Mouse (Mus musculus) midbrain, postnatal 0 days (tissue): ENCODE measurements around the gene Slc17a7. TPM values are rescaled to one million over a fixed set of nuclear protein-coding genes. Genes with fewer than 3 reads are reported as not detected.
A peak's percentile ranks its signal among the peaks of the same experiment; 100 is the strongest.

Source experiments
- ATAC-seq: fragments of 200-750 bp; cut with Nextera tagmentation; 2 replicates; pipeline ENCODE4 v1.8.0; 2017; ENCODE audit warnings: moderate number of reproducible peaks, mild to moderate bottlenecking, moderate TSS enrichment, moderate library complexity; ENCODE audit not compliant: low FRiP score
- DNase-seq: peaks from one replicate; pipeline ENCODE4 v3.0.0-alpha.2; 2015; ENCODE audit warnings: low spot score
- H3K27ac ChIP-seq: fragments of 300-500 bp; sonication (generic); 2 replicates; pipeline ENCODE4 v1.5.1; 2014; ENCODE audit warnings: low read depth, mild to moderate bottlenecking, low read length, mixed read lengths
- H3K27me3 ChIP-seq: fragments of 300-500 bp; sonication (generic); 2 replicates; pipeline ENCODE4 v1.6.1; 2014; ENCODE audit warnings: low read length, control low read depth, mixed read lengths; ENCODE audit not compliant: insufficient read depth
- H3K36me3 ChIP-seq: fragments of 300-500 bp; sonication (generic); 2 replicates; pipeline ENCODE4 v1.6.1; 2014; ENCODE audit warnings: low read length, control low read depth, mixed read lengths; ENCODE audit not compliant: insufficient read depth
- H3K4me1 ChIP-seq: fragments of 300-500 bp; sonication (generic); 2 replicates; pipeline ENCODE4 v1.6.1; 2014; ENCODE audit warnings: mild to moderate bottlenecking, control low read depth, antibody characterized with exemption, low read length, mixed read lengths; ENCODE audit not compliant: insufficient read depth
- H3K4me2 ChIP-seq: fragments of 300-500 bp; sonication (generic); 2 replicates; pipeline ENCODE4 v1.6.1; 2014; ENCODE audit warnings: low read depth, mild to moderate bottlenecking, low read length, mixed read lengths; ENCODE audit not compliant: poor library complexity, severe bottlenecking
- H3K4me3 ChIP-seq: fragments of 300-500 bp; sonication (generic); 2 replicates; pipeline ENCODE4 v1.5.1; 2014; ENCODE audit warnings: low read depth, mild to moderate bottlenecking, low read length, moderate library complexity
- H3K9ac ChIP-seq: fragments of 300-500 bp; sonication (generic); replicated peaks from 2 replicates; pipeline ENCODE4 v1.6.1; 2014; ENCODE audit warnings: mild to moderate bottlenecking, low read length, moderate library complexity, mixed read lengths; ENCODE audit not compliant: poor library complexity, severe bottlenecking
- H3K9me3 ChIP-seq: fragments of 300-500 bp; sonication (generic); 2 replicates; pipeline ENCODE4 v1.6.1; 2016; ENCODE audit warnings: low read length, control low read depth
- CTCF ChIP-seq: IDR thresholded peaks from 2 replicates; pipeline ENCODE4 v1.5.1; 2016; ENCODE audit warnings: antibody characterized with exemption, mild to moderate bottlenecking
- WGBS: fragments of 180-500 bp; shearing (Covaris S2); extraction: QIAGEN DNeasy Blood & Tissue Kit; methylation state at CpG from one replicate; pipeline ENCODE4 v1.1.7; 2014; 5-methylcytosine and 5-hydroxymethylcytosine counted together
- polyA plus RNA-seq: library from polyadenylated mRNA; unstranded; fragments of >200 nt; fragmentation: Nextera tagmentation; extraction: Ambion mirVana; gene quantifications from 2 replicates; pipeline ENCODE4 v1.2.1, GENCODE M21; 2015
- total RNA-seq: library from RNA; depleted of rRNA; stranded (reverse); fragments of >200 nt; gene quantifications from 2 replicates; pipeline ENCODE4 v1.2.3, GENCODE M21; 2014

The Slc17a7 gene
- total and polyA plus RNA-seq, 2 experiments from 2014 or later, result 0.95 to 2.5 TPM

GRCm38 (mm10) chr7:45193406-45193805, 29.7 kb downstream of the Slc17a7 start:
- WGBS, result 71% methylated on average over 5 of the region's 5 CpGs
- 0 out of 2 replicates have a peak, but pooled peaks have one; percentile 21 for TF ChIP-seq CTCF
- Histone ChIP-seq H3K4me2 (no peak overlapping the region), H3K4me1 (no peaks in the 10 kb centered on the region), H3K4me3 (no peak overlapping the region), H3K27ac (no peak overlapping the region), H3K9me3 (no peaks in the 10 kb centered on the region), H3K9ac (no peak overlapping the region), H3K27me3 (no peaks in the 10 kb centered on the region), H3K36me3 (no peaks in the 10 kb centered on the region)
- ATAC-seq, result no peak
- no peak for DNase-seq

GRCm38 (mm10) chr7:45193871-45194785, 30.4 kb downstream of the Slc17a7 start:
- H3K4me3 ChIP-seq, result no peak overlapping the region
- H3K9me3 ChIP-seq, result no peaks in the 10 kb centered on the region
- no peak for DNase-seq
- no peak overlapping the region for H3K4me2 ChIP-seq
- no peaks in the 10 kb centered on the region for H3K36me3 ChIP-seq
- no peak overlapping the region for H3K27ac ChIP-seq
- H3K27me3 ChIP-seq, result no peaks in the 10 kb centered on the region
- 75% methylated on average over 17 of the region's 17 CpGs for WGBS
- no peak for TF ChIP-seq CTCF
- no peak overlapping the region for H3K9ac ChIP-seq
- H3K4me1 ChIP-seq, result no peaks in the 10 kb centered on the region
- no peak for ATAC-seq

GRCm38 (mm10) chr7:45195341-45196175, 31.8 kb downstream of the Slc17a7 start:
- Histone ChIP-seq H3K27ac (no peak overlapping the region), H3K9me3 (no peaks in the 10 kb centered on the region), H3K27me3 (no peaks in the 10 kb centered on the region), H3K4me3 (no peak overlapping the region), H3K9ac (no peak overlapping the region), H3K36me3 (no peaks in the 10 kb centered on the region), H3K4me2 (no peak overlapping the region), H3K4me1 (no peaks in the 10 kb centered on the region)
- TF ChIP-seq CTCF, result no peak
- ATAC-seq (no peak), DNase-seq (no peak)
- 61% methylated on average over 13 of the region's 13 CpGs for WGBS

- no peaks in the 10 kb centered on the region for H3K36me3 ChIP-seq
- H3K4me1 ChIP-seq, result no peaks in the 10 kb centered on the region
- no peaks in the 10 kb centered on the region for H3K27me3 ChIP-seq
- H3K4me3 ChIP-seq, result no peak overlapping the region
- H3K4me2 ChIP-seq, result no peak overlapping the region
- H3K27ac ChIP-seq, result no peak overlapping the region
- H3K9ac ChIP-seq, result no peak overlapping the region
- no peak for ATAC-seq
- TF ChIP-seq CTCF, result no peak
- DNase-seq, result no peak
- WGBS, result 81% methylated on average over 4 of the region's 4 CpGs
- no peaks in the 10 kb centered on the region for H3K9me3 ChIP-seq
Observed at GRCm38 (mm10) chr7:45196176-45196535, 32.4 kb downstream of the Slc17a7 start.

GRCm38 (mm10) chr7:45196994-45197393, 33.2 kb downstream of the Slc17a7 start:
- no peaks in the 10 kb centered on the region for H3K9me3 ChIP-seq
- no peaks in the 10 kb centered on the region for H3K4me1 ChIP-seq
- 64% methylated on average over 5 of the region's 5 CpGs for whole genome bisulfite sequencing
- ATAC-seq (no peak), DNase-seq (no peak)
- H3K27ac ChIP-seq, result no peak overlapping the region
- H3K36me3 ChIP-seq, result no peaks in the 10 kb centered on the region
- peak overlapping the region; percentile 24; the same call in 1 of the 2 replicates for H3K9ac ChIP-seq
- no peak for TF ChIP-seq CTCF
- no peaks in the 10 kb centered on the region for H3K27me3 ChIP-seq
- H3K4me2 ChIP-seq, result no peak overlapping the region
- H3K4me3 ChIP-seq, result no peak overlapping the region
